ENCODE assay signal across 8 mouse cellular contexts in the genomic region with DNA sequence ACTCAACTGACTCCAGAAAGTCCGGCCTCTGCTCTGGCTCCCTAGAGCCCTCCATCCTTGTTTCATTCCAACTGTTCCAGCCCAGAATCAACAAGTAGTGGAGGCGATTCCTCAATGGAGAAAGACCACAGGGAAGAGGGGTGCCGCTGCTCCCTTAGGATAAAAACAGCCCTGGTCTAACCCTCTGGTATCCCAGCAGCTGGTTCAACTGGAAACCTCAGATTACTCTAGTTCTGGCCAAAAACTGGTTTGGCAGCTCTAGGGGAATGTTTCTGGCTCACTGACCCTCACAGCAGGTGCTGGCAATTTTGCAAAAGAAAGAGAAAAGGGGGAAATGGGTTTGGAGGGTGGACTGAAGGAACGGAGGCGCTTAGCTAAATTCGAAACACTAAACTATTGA. TPM values are rescaled to one million over a fixed set of nuclear protein-coding genes. Genes with fewer than 3 reads are reported as not detected.
A peak's percentile ranks its signal among the peaks of the same experiment; 100 is the strongest.
DNase-seq lines count a peak whose midpoint lies in the region; ATAC-seq and TF ChIP-seq lines count a peak whose summit lies in the region.

No protein-coding gene starts in this region.

- H3K9ac ChIP-seq in lung, embryonic 14.5 days = peak overlapping the region; percentile 92
- peak overlapping the region; percentile 99 for H3K9ac ChIP-seq in neural tube, embryonic 14.5 days (replicated peaks; ENCODE audit: low read depth, low read length)

- no peaks in the 10 kb centered on the region for H3K4me1 ChIP-seq in lung, embryonic 14.5 days (ENCODE audit: insufficient read depth)
- peaks cover 13% of the 10 kb centered on the region; the same call in 1 of the 2 replicates for H3K4me1 ChIP-seq in heart, embryonic 10.5 days
- H3K4me1 ChIP-seq in neural tube, embryonic 14.5 days (ENCODE audit: control insufficient read depth, insufficient read depth, low read length) = peaks cover 23% of the 10 kb centered on the region

- ATAC-seq in lung, embryonic 14.5 days (ENCODE audit: insufficient read depth) = peak; percentile 55
- peak; percentile 44; the same call in 1 of the 2 replicates for ATAC-seq in neural tube, embryonic 14.5 days (ENCODE audit: low read depth)

- DNase-seq in lung, embryonic 14.5 days = no peak
- DNase-seq in lung, postnatal 4 days = no peak
- DNase-seq in cerebellum, postnatal 4 days (ENCODE audit: low spot score in 2 of 2) = peak; percentile 26 to 69
- DNase-seq in heart, embryonic 10.5 days (ENCODE audit: low spot score) = no peak
- peak; percentile 32 to 49 for DNase-seq in kidney, postnatal 25 days
- DNase-seq in layer of hippocampus, adult 9-11 months = no peak
- no peak for DNase-seq in frontal cortex, postnatal 25 days (ENCODE audit: low spot score in 2 of 2)

- H3K27me3 ChIP-seq in lung, embryonic 14.5 days (ENCODE audit: insufficient read depth, low read length) = no peaks in the 10 kb centered on the region
- H3K27me3 ChIP-seq in heart, embryonic 10.5 days (ENCODE audit: insufficient read depth, poor library complexity, severe bottlenecking) = no peaks in the 10 kb centered on the region
- H3K27me3 ChIP-seq in neural tube, embryonic 14.5 days (ENCODE audit: control insufficient read depth, insufficient read depth, low read length) = no peaks in the 10 kb centered on the region

- peak overlapping the region; percentile 80 for H3K27ac ChIP-seq in lung, embryonic 14.5 days (ENCODE audit: low read depth)
- H3K27ac ChIP-seq in heart, embryonic 10.5 days = peak overlapping the region; percentile 94
- H3K27ac ChIP-seq in neural tube, embryonic 14.5 days (ENCODE audit: low read depth, low read length) = peak overlapping the region; percentile 28; the same call in 1 of the 2 replicates

- peak overlapping the region; percentile 62 for H3K4me2 ChIP-seq in lung, embryonic 14.5 days
- peak overlapping the region; percentile 89 for H3K4me2 ChIP-seq in neural tube, embryonic 14.5 days (ENCODE audit: low read depth, low read length)

- no peak for TF ChIP-seq CTCF in lung, embryonic 14.5 days (IDR thresholded peaks at IDR 0.05; ENCODE audit: low read depth)

- no peaks in the 10 kb centered on the region for H3K9me3 ChIP-seq in lung, embryonic 14.5 days (ENCODE audit: low read depth, low read length)
- no peaks in the 10 kb centered on the region for H3K9me3 ChIP-seq in heart, embryonic 10.5 days
- no peaks in the 10 kb centered on the region for H3K9me3 ChIP-seq in neural tube, embryonic 14.5 days (ENCODE audit: control insufficient read depth, low read length)

- peaks cover 12% of the 10 kb centered on the region; the same call in 1 of the 2 replicates for H3K36me3 ChIP-seq in lung, embryonic 14.5 days (ENCODE audit: insufficient read depth)
- H3K36me3 ChIP-seq in heart, embryonic 10.5 days = peaks cover 16% of the 10 kb centered on the region; the same call in 1 of the 2 replicates
- H3K36me3 ChIP-seq in neural tube, embryonic 14.5 days (ENCODE audit: control insufficient read depth, insufficient read depth, low read length) = no peaks in the 10 kb centered on the region

- under 1% methylated on average over 6 of the region's 6 CpGs for WGBS in lung, embryonic 14.5 days
- WGBS in heart, embryonic 10.5 days = 3% methylated on average over 6 of the region's 6 CpGs
- under 1% methylated on average over 6 of the region's 6 CpGs for WGBS in neural tube, embryonic 14.5 days

- peak overlapping the region; percentile 74 for H3K4me3 ChIP-seq in lung, embryonic 14.5 days (ENCODE audit: low read depth, low read length)
- H3K4me3 ChIP-seq in heart, embryonic 10.5 days = peak overlapping the region; percentile 79
- H3K4me3 ChIP-seq in neural tube, embryonic 14.5 days (ENCODE audit: low read depth, low read length) = peak overlapping the region; percentile 96

RNA-seq across cellular contexts. Expression of a gene that starts 0.4 kb away (rescaled TPM):
- 21.8 and 22.3 TPM in 2 replicates for polyA plus RNA-seq in lung, embryonic 14.5 days (2014; fragmentation: Nextera tagmentation; extraction: Ambion mirVana)
- 12.1 and 15.6 TPM in 2 replicates for polyA plus RNA-seq in heart, embryonic 10.5 days (2016; fragmentation: Nextera tagmentation; extraction: Ambion mirVana)
- polyA plus RNA-seq in neural tube, embryonic 14.5 days (2014; fragmentation: Nextera tagmentation; extraction: Ambion mirVana) = 69.5 and 72.4 TPM in 2 replicates

Comparison
In these comparisons a context has a peak if more than half of its experiments do, and no peak if none do; other contexts are left out.
1. DNase-seq: peak in cerebellum, postnatal 4 days (2 of 2) and kidney, postnatal 25 days (2 of 2); none in lung, embryonic 14.5 days (single experiment), lung, postnatal 4 days (0 of 2), heart, embryonic 10.5 days (single experiment), layer of hippocampus, adult 9-11 months (single experiment) and frontal cortex, postnatal 25 days (0 of 2).
2. H3K27ac ChIP-seq: peak in every context shown above with its lines; median percentile 94 in heart, embryonic 10.5 days; 80 in lung, embryonic 14.5 days; 28 in neural tube, embryonic 14.5 days.
3. Peak in every context shown above with its lines, with median percentiles within 50 percentile points of each other: H3K4me3 ChIP-seq.